Mouse (Mus musculus) erythroblast, embryonic 14.5 days (primary cell): Measurements from ENCODE around the gene Tent5c.

ENCODE experiments used
- GATA1 ChIP-seq: IDR thresholded peaks from 2 replicates; pipeline ENCODE4 v1.6.1; 2012; ENCODE audit warnings: low read length, inconsistent platforms, mixed read lengths
- TAL1 ChIP-seq: IDR thresholded peaks from 3 replicates; pipeline ENCODE4 v1.6.1; 2012; ENCODE audit warnings: low read length, inconsistent platforms, mixed read lengths

DNA sequence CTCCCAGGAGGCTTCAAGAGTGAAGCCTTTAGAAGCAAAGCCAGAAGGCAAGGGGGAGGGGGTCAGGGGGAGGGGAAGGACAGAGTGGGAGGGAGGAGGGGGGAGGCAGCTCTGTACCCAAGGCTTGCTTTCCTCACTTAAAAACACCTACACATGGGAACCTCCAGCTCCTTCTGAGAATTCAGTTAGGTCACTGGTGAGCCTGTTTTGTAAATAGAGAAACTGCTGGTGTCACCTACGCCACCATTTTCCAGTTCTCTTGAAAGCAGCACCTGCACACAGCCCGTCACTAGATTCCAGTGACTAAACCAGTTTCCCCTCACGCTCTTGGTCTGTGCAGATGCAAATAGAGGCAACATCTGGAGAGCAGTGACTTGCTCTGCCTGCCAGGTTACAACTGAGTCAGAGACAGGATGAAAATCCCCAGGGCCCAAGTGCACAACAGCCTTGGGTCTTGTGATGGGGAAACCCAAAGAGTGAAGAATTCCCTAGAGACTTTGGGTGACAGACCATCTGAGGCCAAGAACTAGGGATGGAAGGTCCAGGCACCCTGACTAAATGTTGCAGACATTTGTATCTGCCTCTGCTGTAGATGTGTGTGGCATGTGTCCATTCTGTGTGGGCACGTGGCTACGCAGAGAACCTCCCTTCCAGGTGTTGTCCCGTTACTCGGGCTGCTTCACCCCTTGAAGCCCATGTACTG lies 45.2 kb downstream of the Tent5c start:
- TF ChIP-seq TAL1 (no peak), GATA1 (no peak)
